Mouse (Mus musculus) cortical plate, adult 2 months (tissue): ENCODE measurements around the gene Chst2.

Experiments used
- CTCF ChIP-seq: fragments of 200-500 bp; IDR thresholded peaks from 2 replicates; pipeline ENCODE4 v1.5.1; 2011; ENCODE audit warnings: mild to moderate bottlenecking, control low read depth, low read length; ENCODE audit not compliant: insufficient read depth; ENCODE audit errors: extremely low read depth
- POLR2A ChIP-seq: fragments of 200-500 bp; IDR thresholded peaks from 2 replicates; pipeline ENCODE4 v1.6.1; 2011; ENCODE audit warnings: mild to moderate bottlenecking, low read length, control low read depth; ENCODE audit not compliant: insufficient read depth; ENCODE audit errors: extremely low read depth

- TF ChIP-seq CTCF (no peak), POLR2A (no peak)
Measured at GRCm38 (mm10) chr9:95389956-95390355, 16.6 kb downstream of the Chst2 start.
